Mouse (Mus musculus): ENCODE measurements around the gene Plppr5. TPM values are rescaled to one million over a fixed set of nuclear protein-coding genes. Genes with fewer than 3 reads are reported as not detected.

Gene Plppr5
- 0.16 TPM for polyA plus RNA-seq (2014; fragmentation: Illumina TruSeq; extraction: RNeasy Lipid Tissue Mini Kit (QIAGEN cat#74804); ENCODE audit: low read depth, low replicate concordance)

GRCm38 (mm10) chr3:117574529-117575252 is at the start of gene Plppr5:
Gene Plppr5, plus strand, starts transcription at chr3:117574836.

Other genes with a start within 250 kb of the Plppr5 start
- gene Plppr4, start 214.0 kb upstream of the Plppr5 start, polyA plus RNA-seq (2014; fragmentation: Illumina TruSeq; extraction: RNeasy Lipid Tissue Mini Kit (QIAGEN cat#74804); ENCODE audit: low read depth, low replicate concordance), result 11.8 TPM